Mouse (Mus musculus): ENCODE measurements at regions not wholly inside any gene's neighbourhood (a gene's known extent, or its start where the extent isn't known, plus 50 kb on each side); places are given as distances from the start of the nearest gene placed in this dataset.
A peak's percentile ranks its signal among the peaks of the same experiment; 100 is the strongest.
"Not testable (repeated sequence)": the region's sequence is repeated elsewhere in the genome, so short reads cannot be mapped to it uniquely, and the experiment has no call there.

- no peak for DNase-seq (ENCODE audit: low read depth)
Measured at GRCm38 (mm10) chr4:81582546-81582945, 139.9 kb upstream of the Mpdz start.

GRCm38 (mm10) chr4:81580553-81580952 is 137.9 kb upstream of the Mpdz start:
- no peak for DNase-seq (ENCODE audit: low read depth)

GRCm38 (mm10) chr4:81579389-81580110 is 136.9 kb upstream of the Mpdz start:
- no peak for DNase-seq (ENCODE audit: low read depth)

DNA sequence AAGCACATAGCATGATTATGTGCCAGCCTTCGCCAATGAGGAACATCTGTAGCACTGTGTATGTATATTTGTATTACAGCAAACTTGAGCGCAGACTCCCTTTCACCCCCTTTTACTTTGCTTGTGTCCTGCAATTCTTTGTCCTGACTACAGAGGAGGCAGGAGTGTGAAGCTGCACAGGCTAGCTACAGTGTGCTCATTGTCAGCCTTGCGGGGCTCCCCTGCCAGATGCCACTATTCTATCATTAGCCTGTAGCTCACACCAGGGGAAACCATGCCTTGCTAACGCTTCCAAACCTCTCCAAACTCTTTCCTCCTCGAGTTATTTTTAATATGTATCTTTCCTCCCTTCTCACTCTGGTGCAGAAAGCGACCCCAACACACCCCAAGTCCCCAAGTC is 136.4 kb upstream of the Mpdz start:
- no peak for DNase-seq (ENCODE audit: low read depth)

- DNase-seq (ENCODE audit: low read depth) = no peak
Measured at GRCm38 (mm10) chr4:81573771-81574170, 131.2 kb upstream of the Mpdz start.

- no peak for DNase-seq (ENCODE audit: low read depth)
Measured at GRCm38 (mm10) chr4:81570736-81571135, 128.1 kb upstream of the Mpdz start.

GRCm38 (mm10) chr4:81569531-81569930 is 126.9 kb upstream of the Mpdz start:
- DNase-seq (ENCODE audit: low read depth) = no peak

GRCm38 (mm10) chr4:81568404-81568803 is 125.8 kb upstream of the Mpdz start:
- no peak for DNase-seq (ENCODE audit: low read depth)

DNA sequence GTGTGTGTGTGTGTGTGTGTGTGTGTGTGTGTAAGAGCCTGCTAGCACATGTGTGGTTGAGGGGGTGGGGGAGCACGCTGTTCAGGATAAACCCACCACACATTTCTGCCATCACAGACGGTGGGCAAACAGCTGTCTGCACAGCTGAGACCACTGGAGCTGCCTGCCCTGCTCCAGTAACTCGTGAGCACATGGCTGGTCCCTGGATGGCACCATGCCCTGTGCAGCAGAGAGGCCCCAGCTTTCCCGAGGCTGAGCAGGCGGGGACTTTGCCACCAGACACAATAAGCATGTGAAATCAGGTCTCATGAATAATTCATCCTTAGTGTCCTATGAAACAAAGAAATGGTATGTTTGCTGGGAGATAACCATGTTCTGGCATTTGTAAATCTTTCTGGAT is 125.3 kb upstream of the Mpdz start:
- no peak for DNase-seq (ENCODE audit: low read depth)

GRCm38 (mm10) chr4:81566526-81566925 is 123.9 kb upstream of the Mpdz start:
- no peak for DNase-seq (ENCODE audit: low read depth)

- no peak for DNase-seq (ENCODE audit: low read depth)
Measured at GRCm38 (mm10) chr4:81565422-81566395, 123.1 kb upstream of the Mpdz start.

GRCm38 (mm10) chr4:81564446-81564845 is 121.8 kb upstream of the Mpdz start:
- peak; percentile 43 for DNase-seq (ENCODE audit: low read depth)

DNA sequence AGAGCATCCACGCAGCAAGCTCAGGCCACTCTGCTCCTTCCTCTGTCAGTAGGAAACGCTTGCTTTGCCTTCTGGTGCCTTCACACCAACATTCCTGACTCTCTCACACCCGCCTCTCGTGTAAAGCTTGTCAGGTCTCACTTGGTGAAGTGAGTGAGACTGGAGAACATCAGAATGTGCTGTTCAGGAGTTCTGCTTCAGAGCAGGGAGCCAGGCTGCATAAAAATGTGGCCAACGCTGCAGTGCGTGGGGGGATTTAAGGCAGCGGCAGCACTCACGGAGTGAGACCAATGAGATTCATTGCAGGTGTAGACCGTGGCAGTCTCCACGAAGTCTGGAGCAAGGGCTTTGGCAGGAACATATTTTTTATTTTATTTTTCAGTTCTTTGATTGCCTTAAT is 121.0 kb upstream of the Mpdz start:
- DNase-seq (ENCODE audit: low read depth) = no peak

DNA sequence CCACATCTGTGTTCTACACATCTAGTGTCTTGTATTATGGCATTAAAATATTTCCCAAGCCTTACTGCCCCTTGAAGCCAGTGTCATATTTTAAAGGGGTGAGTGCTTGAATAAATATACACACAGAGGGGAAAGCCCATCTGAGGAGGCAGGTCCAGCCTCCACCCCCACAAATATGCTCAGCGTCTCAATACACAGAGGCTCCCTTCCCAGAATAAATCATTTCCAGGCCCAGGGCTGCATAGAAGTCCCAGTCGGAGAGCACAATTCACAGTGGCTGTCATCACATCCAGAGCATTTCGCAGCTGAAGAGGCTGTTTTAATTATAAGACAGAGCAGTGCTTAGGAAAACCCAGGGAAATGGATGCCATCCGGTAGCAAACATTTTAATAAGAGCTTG is 118.8 kb upstream of the Mpdz start:
- DNase-seq (ENCODE audit: low read depth) = no peak

DNA sequence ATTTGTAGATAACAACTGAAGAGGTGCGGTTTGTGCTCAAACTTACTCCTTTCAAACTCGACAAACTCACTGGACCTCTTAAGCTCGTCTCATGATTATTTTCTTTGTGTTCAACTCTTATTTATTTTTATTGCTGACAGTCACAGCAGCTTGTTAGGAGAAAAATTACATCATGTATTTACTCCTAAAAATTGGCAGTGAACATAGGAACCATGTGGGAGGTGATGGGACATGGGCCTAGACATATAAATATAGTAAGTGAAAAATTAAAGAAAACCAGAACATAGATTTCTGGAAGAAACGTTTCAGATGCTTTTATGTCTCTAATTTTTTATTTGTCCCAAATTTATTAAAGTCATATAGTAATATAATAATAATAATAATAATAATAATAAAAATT is 108.2 kb upstream of the Mpdz start:
- no peak for DNase-seq (ENCODE audit: low read depth)

DNA sequence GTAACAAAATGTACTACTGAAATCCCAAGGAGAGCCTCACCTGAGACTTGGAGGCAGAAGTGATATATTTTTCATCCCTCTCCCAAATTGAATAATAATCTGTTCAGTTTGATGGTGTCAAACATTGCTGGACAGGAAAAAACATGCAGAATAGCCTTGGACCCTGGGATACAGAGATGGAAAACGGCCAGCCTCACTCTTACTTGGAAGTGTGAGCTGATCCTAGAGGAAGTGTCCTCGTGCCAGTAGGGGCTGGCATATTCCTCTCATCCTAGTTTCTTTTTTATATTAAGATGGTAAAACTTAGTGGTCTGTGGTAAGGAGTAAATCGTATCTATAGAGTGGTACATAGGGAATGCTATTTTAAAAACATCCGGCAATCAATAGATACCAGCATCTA is 107.6 kb upstream of the Mpdz start:
- DNase-seq (ENCODE audit: low read depth) = no peak

DNA sequence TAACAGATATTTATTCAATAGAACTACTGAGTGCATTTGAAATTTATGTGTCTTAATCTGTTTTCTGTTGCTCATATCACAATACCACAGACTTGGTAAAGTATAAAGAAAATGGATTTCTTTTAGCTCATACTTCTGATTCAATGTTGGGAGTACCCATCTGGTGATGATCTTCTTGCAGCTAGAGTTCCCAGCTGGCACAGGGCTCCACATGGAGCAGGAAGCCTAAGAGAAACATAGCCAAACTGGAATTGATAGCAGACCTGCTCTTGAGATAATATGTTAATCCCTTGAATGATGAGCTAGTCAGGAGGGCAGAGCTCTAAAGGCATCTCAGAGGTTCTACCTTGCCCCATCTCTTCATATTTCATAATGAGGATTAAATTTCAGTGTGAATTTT is 97.9 kb upstream of the Mpdz start:
- no peak for DNase-seq (ENCODE audit: low read depth)

DNA sequence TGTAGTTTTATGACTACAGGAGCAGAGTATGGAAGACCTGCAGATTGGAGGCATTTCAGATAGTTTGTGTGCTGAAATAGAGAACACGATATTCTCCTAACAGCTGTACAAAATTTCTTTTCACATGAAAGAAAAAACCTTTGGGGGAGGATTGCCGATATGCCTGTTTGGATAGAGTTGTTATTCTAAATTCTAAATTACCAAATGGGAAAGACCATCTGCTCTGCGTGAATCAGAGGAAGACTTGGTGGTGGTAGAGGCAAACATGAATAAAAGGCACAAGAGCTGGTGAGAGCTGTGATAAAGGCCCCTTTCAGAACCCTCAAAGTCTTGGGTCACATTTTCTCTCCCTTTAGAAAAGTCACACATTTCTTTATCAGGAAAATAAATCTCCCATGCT is 96.9 kb upstream of the Mpdz start:
- DNase-seq (ENCODE audit: low read depth) = no peak

GRCm38 (mm10) chr4:81536795-81537194 is 94.2 kb upstream of the Mpdz start:
- DNase-seq (ENCODE audit: low read depth) = no peak

GRCm38 (mm10) chr4:81530546-81530945 is 87.9 kb upstream of the Mpdz start:
- no peak for DNase-seq (ENCODE audit: low read depth)

DNA sequence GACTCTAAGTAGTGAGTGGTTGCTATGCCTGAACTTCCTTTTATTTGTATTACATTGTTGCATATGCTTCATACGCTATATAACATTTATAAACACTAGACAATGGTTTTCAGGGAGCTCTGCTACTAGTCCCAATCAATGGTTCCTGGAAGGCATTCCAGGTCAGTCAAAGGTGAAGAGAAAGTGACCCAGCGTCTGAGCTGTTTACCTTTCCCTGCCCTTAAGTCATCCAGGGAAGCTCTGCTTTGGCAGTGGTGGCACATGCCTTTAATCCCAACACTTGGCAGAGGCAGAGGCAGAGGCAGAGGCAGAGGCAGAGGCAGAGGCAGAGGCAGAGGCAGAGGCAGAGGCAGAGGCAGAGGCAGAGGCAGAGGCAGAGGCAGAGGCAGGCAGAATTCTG is 76.5 kb upstream of the Mpdz start:
- not testable (repeated sequence) for DNase-seq (ENCODE audit: low read depth)

- DNase-seq (ENCODE audit: low read depth) = no peak
Measured at GRCm38 (mm10) chr4:81514547-81514946, 71.9 kb upstream of the Mpdz start.

- DNase-seq (ENCODE audit: low read depth) = no peak
Measured at GRCm38 (mm10) chr4:81512396-81512795, 69.8 kb upstream of the Mpdz start.
